Mouse (Mus musculus): Measurements from ENCODE around the gene Rnaseh2c.

- TF ChIP-seq CTCF (IDR thresholded peaks at IDR 0.05; ENCODE audit: low read depth) (no peak), EP300 (IDR thresholded peaks at IDR 0.05; ENCODE audit: low read depth) (no peak)
Observed at GRCm38 (mm10) chr19:5566316-5566715, 35.4 kb upstream of the Rnaseh2c start.
